Mouse (Mus musculus): ENCODE results near the gene Ttll5. TPM values are rescaled to one million over a fixed set of nuclear protein-coding genes. Genes with fewer than 3 reads are reported as not detected.

Gene Ttll5
- total and polyA plus RNA-seq, 3 experiments, result 7.4 to 18.5 TPM; not detected in 1

- no peaks in the 10 kb centered on the region for H3K9me3 ChIP-seq (replicated peaks; ENCODE audit: insufficient read depth, low read length)
- peaks cover 3% of the 10 kb centered on the region; the same call in 1 of the 2 replicates for H3K79me2 ChIP-seq (ENCODE audit: control insufficient read depth, insufficient read depth, low read length, poor library complexity)
- H3K27me3 ChIP-seq (ENCODE audit: control insufficient read depth in 1 of 2, insufficient read depth in 2 of 2, low read length in 2 of 2), result no peaks in the 10 kb centered on the region
- H3K36me3 ChIP-seq (ENCODE audit: control insufficient read depth in 1 of 2, insufficient read depth in 2 of 2, low read length in 2 of 2), result peaks cover 1 to 7% of the 10 kb centered on the region in 2 experiments; a peak in 2 of 4 replicates
- H3K9ac ChIP-seq (ENCODE audit: control insufficient read depth, low read depth, low read length, poor library complexity, severe bottlenecking), result no peak overlapping the region
- no peak overlapping the region for H3K4me3 ChIP-seq (ENCODE audit: control insufficient read depth in 1 of 2, insufficient read depth in 1 of 2, low read depth in 2 of 2, low read length in 2 of 2)
- H3K27ac ChIP-seq (ENCODE audit: control insufficient read depth, low read depth, low read length), result no peak overlapping the region
- no peak for TF ChIP-seq ETS1 (IDR thresholded peaks at IDR 0.05; ENCODE audit: low read depth, low read length)
- no peak for TF ChIP-seq CHD1 (IDR thresholded peaks at IDR 0.05; ENCODE audit: low read depth, low read length)
- TF ChIP-seq MYC (IDR thresholded peaks at IDR 0.05; ENCODE audit: low read depth, low read length), result no peak
- TF ChIP-seq POLR2A (IDR thresholded peaks at IDR 0.05; ENCODE audit: control insufficient read depth in 1 of 2, insufficient read depth in 1 of 2, low read depth in 1 of 2, low read length in 2 of 2, poor library complexity in 1 of 2), result no peak
- TF ChIP-seq CHD2 (IDR thresholded peaks at IDR 0.05; ENCODE audit: low read length), result no peak
- TF ChIP-seq USF1 (IDR thresholded peaks at IDR 0.05; ENCODE audit: low read depth, low read length), result no peak
- TF ChIP-seq TBP (IDR thresholded peaks at IDR 0.05; ENCODE audit: low read depth, low read length), result no peak
- no peak for TF ChIP-seq SIN3A (IDR thresholded peaks at IDR 0.05; ENCODE audit: low read length)
- TF ChIP-seq ZKSCAN1 (IDR thresholded peaks at IDR 0.05; ENCODE audit: low read depth, low read length), result no peak
- no peak for TF ChIP-seq MAX (IDR thresholded peaks at IDR 0.05; ENCODE audit: low read length)
- TF ChIP-seq BHLHE40 (IDR thresholded peaks at IDR 0.05; ENCODE audit: borderline replicate concordance, low read depth, low read length), result no peak
- TF ChIP-seq MXI1 (IDR thresholded peaks at IDR 0.05; ENCODE audit: low read depth, low read length), result no peak
- no peak for TF ChIP-seq POLR2AphosphoS5 (IDR thresholded peaks at IDR 0.05; ENCODE audit: borderline replicate concordance, low read depth, low read length)
- TF ChIP-seq GATA1 (IDR thresholded peaks at IDR 0.05; ENCODE audit: low read depth, low read length), result no peak
- no peak for TF ChIP-seq TCF12 (IDR thresholded peaks at IDR 0.05; ENCODE audit: low read depth, low read length)
- no peak for TF ChIP-seq MAZ (IDR thresholded peaks at IDR 0.05; ENCODE audit: low read depth, low read length)
- TF ChIP-seq ZNF384 (IDR thresholded peaks at IDR 0.05; ENCODE audit: low read depth, low read length), result no peak
- no peak for TF ChIP-seq CTCF (IDR thresholded peaks at IDR 0.05 in 2 of 3, conservative IDR thresholded peaks at IDR 0.05 in 1 of 3; ENCODE audit: control insufficient read depth in 1 of 3, insufficient read depth in 1 of 3, low read depth in 2 of 3, low read length in 3 of 3, poor library complexity in 1 of 3, severe bottlenecking in 1 of 3)
- TF ChIP-seq ZC3H11A (IDR thresholded peaks at IDR 0.05; ENCODE audit: low read depth, low read length), result no peak
- DNase-seq (ENCODE audit: low read depth, low spot score), result no peak
- H3K4me1 ChIP-seq (ENCODE audit: control insufficient read depth in 1 of 2, insufficient read depth in 2 of 2, low read length in 2 of 2), result no peaks in the 10 kb centered on the region
Measured at GRCm38 (mm10) chr12:85829866-85830265, 5.4 kb downstream of the Ttll5 start.

DNA sequence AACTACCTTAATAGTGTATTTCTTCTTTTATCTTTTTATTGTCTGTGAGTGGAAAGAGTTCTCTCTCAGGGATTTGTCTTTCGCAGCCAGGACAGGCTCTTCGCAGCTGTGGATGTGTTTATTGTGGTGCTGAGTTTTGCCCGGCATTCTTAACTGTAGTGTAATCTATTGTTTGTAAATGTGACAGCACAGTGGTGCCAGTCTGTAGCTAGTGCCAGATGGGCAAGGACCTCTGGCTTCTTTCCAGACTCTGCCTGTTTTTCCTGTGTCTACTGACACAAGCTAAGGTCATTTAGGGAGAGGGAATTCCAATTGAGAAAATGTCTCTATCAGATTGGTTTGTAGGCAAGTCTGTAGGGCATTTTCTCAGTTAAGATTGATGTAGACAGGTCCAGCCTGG lies 6.2 kb downstream of the Ttll5 start:
- H3K79me2 ChIP-seq (ENCODE audit: control insufficient read depth, insufficient read depth, low read length, poor library complexity), result no peaks in the 10 kb centered on the region
- no peak for DNase-seq (ENCODE audit: low read depth, low spot score)
- TF ChIP-seq USF1 (IDR thresholded peaks at IDR 0.05; ENCODE audit: low read depth, low read length) (no peak), TCF12 (IDR thresholded peaks at IDR 0.05; ENCODE audit: low read depth, low read length) (no peak), ELF1 (IDR thresholded peaks at IDR 0.05; ENCODE audit: low read depth, low read length) (no peak), RAD21 (IDR thresholded peaks at IDR 0.05; ENCODE audit: low read depth, low read length) (no peak), POLR2A (IDR thresholded peaks at IDR 0.05; ENCODE audit: control insufficient read depth in 1 of 2, insufficient read depth in 1 of 2, low read depth in 1 of 2, low read length in 2 of 2, poor library complexity in 1 of 2) (no peak), KAT2A (conservative IDR thresholded peaks at IDR 0.05; ENCODE audit: low read depth, low read length) (no peak)
- peaks cover 1 to 6% of the 10 kb centered on the region in 2 experiments; a peak in 2 of 4 replicates for H3K36me3 ChIP-seq (ENCODE audit: control insufficient read depth in 1 of 2, insufficient read depth in 2 of 2, low read length in 2 of 2)
- no peaks in the 10 kb centered on the region for H3K4me1 ChIP-seq (ENCODE audit: control insufficient read depth in 1 of 2, insufficient read depth in 2 of 2, low read length in 2 of 2)
- H3K9ac ChIP-seq (ENCODE audit: control insufficient read depth, low read depth, low read length, poor library complexity, severe bottlenecking), result no peak overlapping the region
- H3K9me3 ChIP-seq (replicated peaks; ENCODE audit: insufficient read depth, low read length), result no peaks in the 10 kb centered on the region
- no peak overlapping the region for H3K4me3 ChIP-seq (ENCODE audit: control insufficient read depth in 1 of 2, insufficient read depth in 1 of 2, low read depth in 2 of 2, low read length in 2 of 2)
- no peak overlapping the region for H3K27ac ChIP-seq (ENCODE audit: control insufficient read depth, low read depth, low read length)
- H3K27me3 ChIP-seq (ENCODE audit: control insufficient read depth in 1 of 2, insufficient read depth in 2 of 2, low read length in 2 of 2), result no peaks in the 10 kb centered on the region
